Mouse (Mus musculus) bone marrow, adult 2 months (tissue): ENCODE data around the gene Pde7b.

Source experiments
- CTCF ChIP-seq: fragments of 200-500 bp; IDR thresholded peaks from 2 replicates; pipeline ENCODE4 v1.5.1; 2011; ENCODE audit warnings: low read length, control low read depth; ENCODE audit not compliant: control insufficient read depth, insufficient read depth
- POLR2A ChIP-seq: fragments of 200-500 bp; IDR thresholded peaks from 2 replicates; pipeline ENCODE4 v1.6.1; 2011; ENCODE audit warnings: low read depth, mild to moderate bottlenecking, control low read depth, low read length, borderline replicate concordance; ENCODE audit not compliant: control insufficient read depth

DNA sequence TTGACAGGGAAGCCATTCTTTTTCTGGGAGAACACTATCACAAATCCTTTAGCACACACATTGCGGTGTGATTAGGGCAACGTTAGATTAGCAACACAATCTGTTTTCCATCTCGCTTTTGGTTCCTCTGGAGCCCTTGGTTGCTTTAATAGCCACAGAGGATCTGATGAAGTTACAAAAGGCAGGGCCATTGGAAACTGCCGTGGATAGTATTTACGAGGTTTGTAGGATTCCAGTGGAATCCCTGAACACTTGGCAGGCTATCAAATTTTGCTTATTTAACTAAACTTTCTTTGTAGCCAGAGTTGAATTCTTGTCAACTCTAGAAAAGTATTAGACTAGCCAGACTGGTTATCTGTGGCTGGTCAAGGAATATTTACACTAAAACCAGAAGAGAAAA lies 330.1 kb downstream of the Pde7b start:
- TF ChIP-seq CTCF (no peak), POLR2A (no peak)
